Mouse (Mus musculus) embryonic fibroblast, embryonic 13.5 days (primary cell): ENCODE measurements around the gene Vtcn1.

Source experiments
- CTCF ChIP-seq: IDR thresholded peaks from 2 replicates; pipeline ENCODE4 v1.5.1; 2011; ENCODE audit warnings: mild to moderate bottlenecking, control low read depth, low read length, moderate library complexity, borderline replicate concordance; ENCODE audit not compliant: insufficient read depth
- POLR2A ChIP-seq: IDR thresholded peaks from 2 replicates; pipeline ENCODE4 v1.6.1; 2011; ENCODE audit warnings: low read depth, mild to moderate bottlenecking, control low read depth, low read length, moderate library complexity

DNA sequence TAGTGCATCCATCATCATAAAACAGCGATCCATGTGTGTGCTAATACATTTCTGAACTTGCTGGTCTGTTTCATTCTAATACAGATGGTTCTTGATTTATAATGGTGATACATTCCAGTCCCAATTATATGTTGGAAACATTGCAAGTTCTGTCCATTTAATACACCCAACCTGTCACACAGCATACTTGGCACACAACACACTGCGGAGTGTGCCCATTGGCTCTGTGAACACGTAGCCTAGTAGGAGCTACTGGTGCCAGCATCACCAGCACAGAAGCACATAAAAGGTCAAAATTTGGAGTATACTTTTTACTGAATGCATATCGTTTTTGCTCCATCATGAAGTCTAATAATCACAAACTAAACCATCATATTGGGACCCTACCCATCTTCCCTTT, 51.8 kb downstream of the Vtcn1 start:
- TF ChIP-seq CTCF (no peak), POLR2A (no peak)
